Mouse (Mus musculus) T-cell, adult 2 months (primary cell): Measurements from ENCODE around the gene Tmem117.

Experiments used
- DNase-seq: peaks from one replicate; pipeline ENCODE4 v3.0.0; 2022; ENCODE audit warnings: low spot score

Tmem117 gene

DNA sequence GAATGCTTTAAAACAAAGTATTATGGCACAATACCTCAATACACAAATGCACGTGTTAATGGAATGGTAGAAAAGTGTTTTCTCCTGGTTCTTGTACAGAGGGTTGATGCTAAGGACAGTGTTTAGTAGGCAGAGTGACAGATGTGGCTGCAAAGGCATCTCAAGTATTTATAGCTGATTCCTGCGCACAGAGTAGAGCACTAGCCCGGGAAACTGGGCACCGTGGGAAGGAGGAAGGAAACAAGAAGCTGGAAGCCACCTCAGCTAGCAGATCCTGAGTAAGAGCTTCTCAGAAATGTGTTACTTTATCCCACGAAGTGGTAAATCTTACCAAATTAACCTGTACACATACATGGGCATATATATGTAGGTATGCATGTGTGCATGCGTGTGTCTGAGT lies 395.4 kb downstream of the Tmem117 start:
- no peak for DNase-seq

- DNase-seq: no peak
Observed at GRCm38 (mm10) chr15:95028862-95029486, 399.9 kb downstream of the Tmem117 start.

- no peak for DNase-seq
Observed at GRCm38 (mm10) chr15:95029487-95029875, 400.4 kb downstream of the Tmem117 start.

GRCm38 (mm10) chr15:95042437-95042836 lies 413.4 kb downstream of the Tmem117 start:
- DNase-seq: no peak

DNA sequence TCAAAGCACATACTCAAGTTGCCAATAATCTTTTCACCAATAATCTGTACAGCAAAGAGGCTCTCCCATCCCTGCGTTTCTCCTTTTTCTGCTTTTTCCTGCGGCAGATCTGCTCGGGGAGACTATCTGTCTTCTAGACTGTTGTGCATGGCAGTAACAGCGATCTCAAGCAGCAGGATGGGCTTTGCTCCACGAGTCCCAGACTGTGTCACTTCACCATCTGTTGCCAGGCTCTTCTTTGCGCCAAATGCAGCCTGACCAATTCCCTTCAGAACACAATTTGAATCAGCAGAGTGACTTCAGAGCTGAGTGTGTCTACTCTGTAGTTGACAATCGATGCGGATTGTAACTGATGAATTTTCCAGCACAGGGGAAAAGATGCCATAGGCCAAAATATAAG lies 415.0 kb downstream of the Tmem117 start:
- DNase-seq: no peak

- no peak for DNase-seq
Observed at GRCm38 (mm10) chr15:95047486-95047885, 418.5 kb downstream of the Tmem117 start.

GRCm38 (mm10) chr15:95049171-95049729 lies 420.2 kb downstream of the Tmem117 start:
- no peak for DNase-seq

- DNase-seq: no peak
Observed at GRCm38 (mm10) chr15:95055081-95055650, 426.1 kb downstream of the Tmem117 start.

- no peak for DNase-seq
Observed at GRCm38 (mm10) chr15:95068023-95068422, 439.0 kb downstream of the Tmem117 start.

GRCm38 (mm10) chr15:95068799-95069198 lies 439.8 kb downstream of the Tmem117 start:
- DNase-seq: no peak

- no peak for DNase-seq
Observed at GRCm38 (mm10) chr15:95070881-95071280, 441.8 kb downstream of the Tmem117 start.

DNA sequence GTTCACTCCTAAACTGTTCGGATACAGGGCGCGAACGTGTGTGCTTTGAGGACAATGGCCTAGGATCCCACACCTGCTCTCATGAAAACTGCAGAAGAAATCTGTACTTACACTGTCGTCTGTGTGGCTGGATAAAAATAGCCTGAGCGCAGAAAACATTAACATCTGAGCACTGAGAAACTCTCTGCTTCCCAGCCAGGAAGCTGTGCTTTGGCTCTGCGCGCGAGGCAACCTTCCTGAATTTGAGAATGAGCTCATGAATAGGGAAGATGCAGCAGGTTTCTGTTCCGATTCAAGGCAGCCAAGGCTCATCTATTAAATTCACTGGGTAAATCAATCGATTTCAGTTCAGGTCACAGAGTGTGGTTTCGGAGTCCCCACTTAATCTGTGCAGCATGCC lies 446.3 kb downstream of the Tmem117 start:
- DNase-seq: no peak

DNA sequence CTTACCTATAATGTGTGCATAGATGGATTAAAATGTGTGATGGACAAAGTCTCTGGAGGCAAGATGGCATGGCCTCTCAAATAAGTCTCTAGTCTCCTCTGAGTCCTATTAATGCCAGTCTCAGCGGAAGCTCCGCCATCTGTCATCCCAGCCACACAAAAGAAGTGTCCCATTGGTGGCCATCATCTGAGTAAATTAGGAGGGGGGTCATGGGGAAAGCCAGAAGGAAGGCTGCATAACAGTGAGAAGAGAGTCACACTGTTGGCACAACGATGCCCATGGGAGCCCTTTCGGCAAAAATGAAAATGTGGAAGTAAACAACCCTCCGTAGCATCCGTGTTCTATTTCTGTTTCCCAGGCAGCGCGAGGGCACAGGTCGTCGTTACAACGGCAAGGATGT lies 452.6 kb downstream of the Tmem117 start:
- no peak for DNase-seq

- DNase-seq: no peak
Observed at GRCm38 (mm10) chr15:95085962-95086361, 456.9 kb downstream of the Tmem117 start.

DNA sequence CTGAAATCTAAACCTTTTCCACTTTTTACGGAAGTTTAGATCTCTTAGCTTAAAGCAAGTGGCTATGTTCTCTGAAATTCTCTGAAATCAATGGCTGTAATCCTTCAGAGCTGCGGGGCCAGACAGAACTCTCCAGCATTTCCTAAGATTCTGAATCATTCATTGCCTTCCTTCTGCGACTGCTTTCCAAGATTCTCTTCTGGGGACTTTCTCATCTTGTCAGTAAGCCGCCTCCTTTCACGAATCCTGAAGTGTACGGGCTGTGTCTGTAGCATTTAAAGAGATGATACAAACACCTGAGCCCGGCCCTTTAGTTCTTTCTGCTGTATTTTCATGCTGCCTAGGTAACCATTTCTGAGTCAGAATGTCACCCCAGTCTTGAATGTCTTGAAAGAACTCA lies 471.1 kb downstream of the Tmem117 start:
- DNase-seq: no peak

GRCm38 (mm10) chr15:95101522-95101921 lies 472.5 kb downstream of the Tmem117 start:
- DNase-seq: no peak

GRCm38 (mm10) chr15:95107246-95107809 lies 478.3 kb downstream of the Tmem117 start:
- no peak for DNase-seq

- DNase-seq: no peak
Observed at GRCm38 (mm10) chr15:95108626-95109025, 479.6 kb downstream of the Tmem117 start.

DNA sequence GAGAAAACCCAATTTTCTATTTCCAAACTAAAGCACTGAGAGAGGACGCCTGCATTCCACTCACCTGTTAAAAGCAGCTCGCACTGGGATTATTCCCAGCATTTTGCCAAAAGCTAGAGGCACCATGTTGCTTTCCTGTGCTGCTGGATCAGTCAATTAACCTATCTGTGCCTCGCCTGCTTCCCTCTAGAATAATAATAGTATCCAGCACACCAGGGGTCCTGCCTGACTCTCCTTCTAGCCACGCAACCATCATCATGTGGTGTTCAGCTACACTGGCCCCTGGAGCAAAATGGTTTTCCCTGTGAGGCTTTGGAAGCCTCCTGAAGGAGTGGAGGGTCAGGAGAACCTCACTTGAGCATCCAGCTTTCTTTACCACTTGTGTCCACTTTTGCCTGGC lies 502.4 kb downstream of the Tmem117 start:
- no peak for DNase-seq

DNA sequence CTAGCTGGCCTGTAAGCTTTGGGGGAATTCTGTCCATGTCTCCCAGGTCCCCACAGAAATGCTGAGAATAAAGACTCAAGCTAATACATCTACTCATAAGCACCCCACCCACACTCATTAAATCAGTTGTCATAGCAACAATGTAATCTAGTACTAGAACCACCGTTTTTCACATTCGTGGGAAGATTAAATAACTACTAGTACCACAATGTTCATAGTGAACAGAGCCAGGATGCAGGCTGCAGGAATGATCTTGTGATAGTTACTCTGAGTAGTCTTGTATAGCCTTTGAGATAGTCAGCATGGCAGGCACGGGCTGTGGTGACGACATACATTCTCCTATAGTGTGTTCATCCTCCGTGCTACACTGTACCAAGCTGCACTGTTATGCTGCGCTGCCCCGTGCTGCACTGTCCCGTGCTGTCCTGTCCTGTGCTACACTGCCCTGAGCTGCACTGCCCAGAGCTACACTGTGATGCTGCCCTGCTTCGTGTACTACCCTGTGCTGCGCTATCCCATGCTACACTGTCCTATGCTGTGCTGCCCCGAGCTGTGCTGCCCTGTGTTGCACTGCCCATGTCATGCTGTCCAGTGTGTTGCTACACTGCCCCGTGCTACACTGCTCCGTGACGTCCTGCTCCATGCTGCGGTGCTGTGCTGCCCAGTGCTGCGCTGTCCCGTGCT lies 507.0 kb downstream of the Tmem117 start:
- no peak for DNase-seq

GRCm38 (mm10) chr15:95137018-95137810 lies 508.2 kb downstream of the Tmem117 start:
- no peak for DNase-seq
